Mouse (Mus musculus) liver, postnatal 0 days (tissue): ENCODE measurements around the gene Pcnx.

Experiments
- CTCF ChIP-seq: sonication (generic); IDR thresholded peaks from 2 replicates; pipeline ENCODE4 v1.5.1; 2016; ENCODE audit warnings: antibody characterized with exemption, low read depth
- EP300 ChIP-seq: IDR thresholded peaks from 2 replicates; pipeline ENCODE4 v1.6.1; 2016; ENCODE audit warnings: antibody characterized with exemption, low read depth, mild to moderate bottlenecking

DNA sequence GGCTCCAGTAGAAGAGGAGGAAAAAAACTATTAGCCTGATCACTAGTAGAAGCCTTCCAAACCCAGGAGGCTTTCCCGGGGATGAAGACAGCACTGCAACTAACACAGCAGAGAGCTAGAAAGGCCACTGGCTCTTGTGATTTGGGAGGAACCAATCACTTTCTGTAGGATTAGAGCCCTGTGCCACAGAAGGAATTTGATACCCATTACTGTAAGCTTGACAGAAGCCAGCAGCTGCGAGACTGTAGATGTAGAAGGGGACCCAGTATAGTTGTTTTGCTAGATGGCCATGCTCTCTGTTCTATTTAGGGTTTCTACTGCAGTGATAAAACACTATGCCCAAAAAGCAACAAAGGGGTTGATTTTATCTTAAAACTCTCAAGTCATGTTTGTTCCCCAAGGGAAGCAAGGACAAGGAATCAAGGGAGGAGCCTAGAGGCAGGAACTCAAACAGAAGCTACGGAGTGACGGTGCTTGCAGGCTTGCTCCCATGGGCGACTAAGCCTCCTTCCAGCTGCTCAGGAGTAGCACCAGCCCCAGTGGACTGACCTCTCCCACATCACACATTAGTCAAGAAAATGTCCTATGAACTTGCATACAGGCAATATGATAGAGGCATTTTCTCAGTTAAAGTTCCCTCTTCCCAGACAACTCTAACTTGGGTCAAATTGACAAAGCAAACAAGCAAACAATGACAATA is 27.6 kb upstream of the Pcnx start:
- no peak for TF ChIP-seq EP300
- TF ChIP-seq CTCF = no peak
